Mouse (Mus musculus) MEL (cell line): ENCODE measurements around the gene Cfap161. TPM values are rescaled to one million over a fixed set of nuclear protein-coding genes. Genes with fewer than 3 reads are reported as not detected.

Source experiments
- DNase-seq: peaks from one replicate; pipeline ENCODE4 v3.0.0; 2011; ENCODE audit warnings: low read depth, low spot score
- H3K27ac ChIP-seq: 2 replicates; pipeline ENCODE4 v1.5.1; 2012; ENCODE audit warnings: low read depth, mild to moderate bottlenecking, control low read depth, low read length, moderate library complexity; ENCODE audit not compliant: control insufficient read depth
- H3K27me3 ChIP-seq, 2 experiments: fragments of 150-350 bp in 1 of 2; sonication (generic) in 1 of 2; 2 replicates each; pipeline ENCODE4 v1.6.1; 2012; ENCODE audit warnings: low read length in 2 of 2, mild to moderate bottlenecking in 2 of 2, improper control_type of control experiment in 1 of 2, moderate library complexity in 1 of 2; ENCODE audit not compliant: insufficient read depth in 2 of 2, control insufficient read depth in 1 of 2
- H3K36me3 ChIP-seq, 2 experiments: 2 replicates each; pipeline ENCODE4 v1.6.1; 2012 to 2014; ENCODE audit warnings: low read length in 2 of 2, improper control_type of control experiment in 1 of 2, inconsistent platforms in 1 of 2, mild to moderate bottlenecking in 1 of 2; ENCODE audit not compliant: insufficient read depth in 2 of 2, control insufficient read depth in 1 of 2
- H3K4me1 ChIP-seq, 2 experiments: fragments of 150-350 bp in 1 of 2; sonication (generic) in 1 of 2; 2 replicates each; pipeline ENCODE4 v1.6.1; 2012; ENCODE audit warnings: low read length in 2 of 2, improper control_type of control experiment in 1 of 2, mild to moderate bottlenecking in 1 of 2; ENCODE audit not compliant: insufficient read depth in 2 of 2, control insufficient read depth in 1 of 2
- H3K4me3 ChIP-seq, 2 experiments: fragments of 150-350 bp in 1 of 2; sonication (generic) in 1 of 2; 2 replicates each; pipeline ENCODE4 v1.5.1; 2012; ENCODE audit warnings: low read depth in 2 of 2, low read length in 2 of 2, mild to moderate bottlenecking in 2 of 2, moderate library complexity in 2 of 2, control low read depth in 1 of 2, improper control_type of control experiment in 1 of 2; ENCODE audit not compliant: control insufficient read depth in 1 of 2, insufficient read depth in 1 of 2
- H3K79me2 ChIP-seq: 2 replicates; pipeline ENCODE4 v1.6.1; 2012; ENCODE audit warnings: mild to moderate bottlenecking, low read length, moderate library complexity; ENCODE audit not compliant: control insufficient read depth, poor library complexity, insufficient read depth
- H3K9ac ChIP-seq: 2 replicates; pipeline ENCODE4 v1.6.1; 2012; ENCODE audit warnings: low read depth, mild to moderate bottlenecking, control low read depth, low read length, moderate library complexity; ENCODE audit not compliant: control insufficient read depth, poor library complexity, severe bottlenecking
- H3K9me3 ChIP-seq: fragments of 150-350 bp; sonication (generic); replicated peaks from 2 replicates; pipeline ENCODE4 v1.6.1; 2012; ENCODE audit warnings: mild to moderate bottlenecking, low read length, improper control_type of control experiment, moderate library complexity; ENCODE audit not compliant: insufficient read depth
- CHD2 ChIP-seq: IDR thresholded peaks from 2 replicates; pipeline ENCODE4 v1.6.1; 2011; ENCODE audit warnings: low read length, improper control_type of control experiment
- CTCF ChIP-seq, 3 experiments: IDR thresholded peaks in 2 of 3; conservative IDR thresholded peaks in 1 of 3; 2 replicates each; pipeline ENCODE4 v1.5.1; 2011 to 2012; ENCODE audit warnings: low read length in 3 of 3, low read depth in 2 of 3, mild to moderate bottlenecking in 2 of 3, improper control_type of control experiment in 1 of 3, inconsistent platforms in 1 of 3, mixed read lengths in 1 of 3, moderate library complexity in 1 of 3; ENCODE audit not compliant: control insufficient read depth in 1 of 3, insufficient read depth in 1 of 3, poor library complexity in 1 of 3, severe bottlenecking in 1 of 3
- EP300 ChIP-seq, 2 experiments: IDR thresholded peaks; 2 replicates each; pipeline ENCODE4 v1.6.1; 2011; ENCODE audit warnings: improper control_type of control experiment in 2 of 2, low read length in 2 of 2, low read depth in 1 of 2, mild to moderate bottlenecking in 1 of 2
- ETS1 ChIP-seq: IDR thresholded peaks from 2 replicates; pipeline ENCODE4 v1.6.1; 2012; ENCODE audit warnings: low read depth, mild to moderate bottlenecking, inconsistent platforms, low read length, improper control_type of control experiment, moderate library complexity
- GABPA ChIP-seq: IDR thresholded peaks from 2 replicates; pipeline ENCODE4 v1.6.1; 2012; ENCODE audit warnings: low read depth, mild to moderate bottlenecking, inconsistent platforms, low read length, improper control_type of control experiment, moderate library complexity
- HCFC1 ChIP-seq: IDR thresholded peaks from 2 replicates; pipeline ENCODE4 v1.6.1; 2012; ENCODE audit warnings: low read depth, mild to moderate bottlenecking, inconsistent platforms, low read length, improper control_type of control experiment, moderate library complexity
- MAFK ChIP-seq: IDR thresholded peaks from 2 replicates; pipeline ENCODE4 v1.6.1; 2011; ENCODE audit warnings: low read depth, mild to moderate bottlenecking, low read length, improper control_type of control experiment, borderline replicate concordance
- MAX ChIP-seq: IDR thresholded peaks from 2 replicates; pipeline ENCODE4 v1.6.1; 2011; ENCODE audit warnings: low read length, improper control_type of control experiment
- MEF2A ChIP-seq: IDR thresholded peaks from 2 replicates; pipeline ENCODE4 v1.6.1; 2014; ENCODE audit warnings: low read depth, mild to moderate bottlenecking, inconsistent platforms, low read length, improper control_type of control experiment; ENCODE audit not compliant: poor library complexity, insufficient replicate concordance, severe bottlenecking; ENCODE audit errors: extremely low read depth
- MYB ChIP-seq: IDR thresholded peaks from 2 replicates; pipeline ENCODE4 v1.6.1; 2011; ENCODE audit warnings: mild to moderate bottlenecking, low read depth, low read length, improper control_type of control experiment
- MYC ChIP-seq: IDR thresholded peaks from 2 replicates; pipeline ENCODE4 v1.6.1; 2011; ENCODE audit warnings: low read depth, mild to moderate bottlenecking, low read length, improper control_type of control experiment, moderate library complexity
- NRF1 ChIP-seq: IDR thresholded peaks from 2 replicates; pipeline ENCODE4 v1.6.1; 2014; ENCODE audit warnings: low read depth, mild to moderate bottlenecking, inconsistent platforms, low read length, improper control_type of control experiment, moderate library complexity; ENCODE audit not compliant: poor library complexity, insufficient read depth, severe bottlenecking
- POLR2AphosphoS2 ChIP-seq: IDR thresholded peaks from 2 replicates; pipeline ENCODE4 v1.6.1; 2011; ENCODE audit warnings: low read length, improper control_type of control experiment
- RAD21 ChIP-seq: IDR thresholded peaks from 2 replicates; pipeline ENCODE4 v1.6.1; 2011; ENCODE audit warnings: mild to moderate bottlenecking, low read depth, low read length, improper control_type of control experiment
- TAL1 ChIP-seq: IDR thresholded peaks from 2 replicates; pipeline ENCODE4 v1.6.1; 2012; ENCODE audit warnings: mild to moderate bottlenecking, inconsistent platforms, low read length, moderate library complexity, mixed read lengths
- USF1 ChIP-seq: IDR thresholded peaks from 2 replicates; pipeline ENCODE4 v1.6.1; 2014; ENCODE audit warnings: low read depth, mild to moderate bottlenecking, inconsistent platforms, low read length, improper control_type of control experiment, moderate library complexity
- USF2 ChIP-seq, 2 experiments: IDR thresholded peaks; 2 replicates each; pipeline ENCODE4 v1.6.1; 2011 to 2012; ENCODE audit warnings: improper control_type of control experiment in 2 of 2, low read length in 2 of 2, borderline replicate concordance in 1 of 2, inconsistent platforms in 1 of 2, low read depth in 1 of 2, mild to moderate bottlenecking in 1 of 2; ENCODE audit not compliant: insufficient read depth in 1 of 2
- ZC3H11A ChIP-seq: IDR thresholded peaks from 2 replicates; pipeline ENCODE4 v1.6.1; 2012; ENCODE audit warnings: low read depth, mild to moderate bottlenecking, inconsistent platforms, low read length, improper control_type of control experiment
- ZKSCAN1 ChIP-seq: IDR thresholded peaks from 2 replicates; pipeline ENCODE4 v1.6.1; 2012; ENCODE audit warnings: low read depth, mild to moderate bottlenecking, inconsistent platforms, low read length, improper control_type of control experiment, moderate library complexity
- ZNF384 ChIP-seq: IDR thresholded peaks from 2 replicates; pipeline ENCODE4 v1.6.1; 2012; ENCODE audit warnings: low read depth, mild to moderate bottlenecking, inconsistent platforms, low read length, improper control_type of control experiment
- polyA plus RNA-seq, 2 experiments: library from polyadenylated mRNA; stranded (reverse) in 1 of 2; unstranded in 1 of 2; fragments of >175 nt in 1 of 2; fragments of >200 nt in 1 of 2; gene quantifications; 2 replicates each; pipeline versions ENCODE4 v1.2.1 to v1.2.4; 2012; ENCODE audit warnings: low replicate concordance in 2 of 2, low read depth in 1 of 2; ENCODE audit not compliant: insufficient read length in 2 of 2, insufficient read depth in 1 of 2, missing spikeins in 1 of 2
- total RNA-seq: library from RNA; depleted of rRNA; stranded (reverse); fragments of 300-350 nt; gene quantifications from 2 replicates; pipeline ENCODE4 v1.2.3, GENCODE M21; 2012

Gene Cfap161
- total and polyA plus RNA-seq, 3 experiments = not detected

DNA sequence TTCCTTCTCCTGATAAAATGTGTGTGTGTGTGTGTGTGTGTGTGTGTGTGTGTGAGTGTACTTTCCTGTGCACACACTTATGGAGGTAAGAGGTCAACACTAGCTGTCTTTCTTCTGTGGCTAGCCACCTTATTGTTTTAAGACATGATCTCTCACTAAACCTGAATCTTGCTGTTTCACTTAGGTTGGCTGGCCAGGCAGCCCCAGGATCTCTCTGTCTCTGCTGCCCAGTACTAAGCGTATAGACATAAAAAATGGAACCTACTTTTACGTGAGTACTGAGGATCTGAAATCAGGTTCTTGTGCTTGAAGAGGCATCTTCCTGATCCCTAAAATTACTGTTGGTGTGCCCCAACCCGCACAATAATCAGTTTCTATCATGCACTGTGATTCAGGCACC, 61.9 kb downstream of the Cfap161 start:
- Histone ChIP-seq H3K4me1 (no peaks in the 10 kb centered on the region), H3K27ac (no peak overlapping the region), H3K9ac (no peak overlapping the region), H3K36me3 (no peaks in the 10 kb centered on the region), H3K4me3 (no peak overlapping the region), H3K9me3 (no peaks in the 10 kb centered on the region), H3K79me2 (no peaks in the 10 kb centered on the region), H3K27me3 (no peaks in the 10 kb centered on the region)
- no peak for TF ChIP-seq HCFC1
- no peak for TF ChIP-seq POLR2AphosphoS2
- TF ChIP-seq MAFK = no peak
- TF ChIP-seq NRF1 = no peak
- TF ChIP-seq MAX = no peak
- TF ChIP-seq TAL1 = no peak
- TF ChIP-seq MEF2A = no peak
- no peak for TF ChIP-seq RAD21
- TF ChIP-seq USF1 = no peak
- TF ChIP-seq CHD2 = no peak
- no peak for TF ChIP-seq ZC3H11A
- no peak for TF ChIP-seq ZKSCAN1
- TF ChIP-seq GABPA = no peak
- TF ChIP-seq EP300 (IDR thresholded peaks at IDR 0.05; ENCODE audit: low read depth in 1 of 2, low read length in 2 of 2) = no peak
- no peak for DNase-seq

DNA sequence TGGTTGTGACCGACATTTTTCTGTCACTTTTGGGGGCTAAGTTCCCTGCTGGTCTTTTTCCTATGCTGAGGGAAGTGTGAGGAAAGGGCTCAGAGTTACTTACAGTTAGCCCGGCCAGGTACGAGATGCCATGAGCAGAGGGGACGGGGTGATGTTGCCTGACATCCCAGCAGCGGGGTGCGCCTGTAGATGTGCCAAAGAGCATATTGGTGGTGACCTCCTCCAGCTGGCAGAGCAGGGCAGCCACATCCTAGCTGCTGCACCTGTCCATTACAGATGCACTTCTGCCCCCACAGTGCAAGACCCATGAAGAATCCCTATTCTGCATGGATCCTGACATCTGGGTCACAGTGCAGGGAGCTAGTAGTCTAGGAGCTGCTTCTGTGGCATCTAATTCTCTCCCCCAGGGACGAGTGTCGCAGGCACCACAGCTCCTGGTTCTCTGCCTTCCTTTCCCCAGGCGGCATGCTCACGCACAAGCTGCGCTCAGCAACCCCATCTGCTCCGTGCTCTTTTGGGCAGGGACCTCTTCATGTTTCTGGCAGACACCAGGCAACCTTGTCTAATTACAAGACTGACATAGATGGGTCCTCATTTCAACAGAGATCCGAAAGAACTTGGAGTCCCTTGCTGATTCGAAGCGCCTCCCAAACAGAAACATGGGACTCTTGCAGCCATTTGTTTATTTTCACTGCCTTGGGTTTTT, 62.6 kb downstream of the Cfap161 start:
- Histone ChIP-seq H3K36me3 (no peaks in the 10 kb centered on the region), H3K4me1 (no peaks in the 10 kb centered on the region), H3K27me3 (no peaks in the 10 kb centered on the region), H3K27ac (no peak overlapping the region), H3K9ac (no peak overlapping the region), H3K79me2 (no peaks in the 10 kb centered on the region), H3K4me3 (no peak overlapping the region), H3K9me3 (no peaks in the 10 kb centered on the region)
- DNase-seq = no peak
- TF ChIP-seq ZNF384 (no peak), RAD21 (no peak), CTCF (IDR thresholded peaks at IDR 0.05 in 2 of 3, conservative IDR thresholded peaks at IDR 0.05 in 1 of 3; ENCODE audit: control insufficient read depth in 1 of 3, insufficient read depth in 1 of 3, low read depth in 2 of 3, low read length in 3 of 3, poor library complexity in 1 of 3, severe bottlenecking in 1 of 3) (no peak), MYB (no peak), MYC (no peak), USF2 (IDR thresholded peaks at IDR 0.05; ENCODE audit: borderline replicate concordance in 1 of 2, insufficient read depth in 1 of 2, low read depth in 1 of 2, low read length in 2 of 2) (no peak), ETS1 (no peak), TAL1 (no peak)
